Mouse (Mus musculus): ENCODE data around the gene Gm14325. TPM values are rescaled to one million over a fixed set of nuclear protein-coding genes. Genes with fewer than 3 reads are reported as not detected.
A peak's percentile ranks its signal among the peaks of the same experiment; 100 is the strongest.
"Not testable (repeated sequence)": the region's sequence is repeated elsewhere in the genome, so short reads cannot be mapped to it uniquely, and the experiment has no call there.

The Gm14325 gene
- 28.2 and 41.1 TPM in 2 replicates for polyA plus RNA-seq (2016; fragmentation: Nextera tagmentation; extraction: Ambion mirVana)

- not testable (repeated sequence) for H3K27me3 ChIP-seq (ENCODE audit: insufficient read depth, poor library complexity, severe bottlenecking); H3K4me1 ChIP-seq (replicated peaks); H3K36me3 ChIP-seq; H3K27ac ChIP-seq; H3K9me3 ChIP-seq
- H3K4me3 ChIP-seq: peak within 1 kb of the TSS; percentile 51
- 1% methylated on average over 19 of the region's 21 CpGs for WGBS
- DNase-seq (ENCODE audit: low spot score): peak; percentile 8
Observed at GRCm38 (mm10) chr2:177839901-177840663, at the start of gene Gm14325. Gm14325 (minus strand) TSS chr2:177840336.

- H3K4me1 ChIP-seq (replicated peaks); H3K27me3 ChIP-seq (ENCODE audit: insufficient read depth, poor library complexity, severe bottlenecking); H3K4me3 ChIP-seq; H3K27ac ChIP-seq; DNase-seq (ENCODE audit: low spot score); H3K36me3 ChIP-seq; H3K9me3 ChIP-seq: not testable (repeated sequence)
- WGBS: 90% methylated on average over 14 of the region's 14 CpGs
Observed at GRCm38 (mm10) chr2:177887743-177888142, 47.6 kb upstream of the Gm14325 start.

GRCm38 (mm10) chr2:177862254-177862653 is 22.1 kb upstream of the Gm14325 start:
- H3K27ac ChIP-seq; H3K4me1 ChIP-seq (replicated peaks); H3K36me3 ChIP-seq; DNase-seq (ENCODE audit: low spot score); H3K27me3 ChIP-seq (ENCODE audit: insufficient read depth, poor library complexity, severe bottlenecking); H3K4me3 ChIP-seq; H3K9me3 ChIP-seq: not testable (repeated sequence)
- 86% methylated on average over 2 of the region's 2 CpGs for WGBS

GRCm38 (mm10) chr2:177843666-177844065 is 3.5 kb upstream of the Gm14325 start:
- not testable (repeated sequence) for H3K36me3 ChIP-seq; H3K27ac ChIP-seq; H3K9me3 ChIP-seq; H3K4me1 ChIP-seq (replicated peaks); H3K27me3 ChIP-seq (ENCODE audit: insufficient read depth, poor library complexity, severe bottlenecking); DNase-seq (ENCODE audit: low spot score); H3K4me3 ChIP-seq
- 81% methylated on average over 1 of the region's 1 CpGs for WGBS

- not testable (repeated sequence) for H3K36me3 ChIP-seq; H3K9me3 ChIP-seq; H3K4me1 ChIP-seq (replicated peaks); H3K27me3 ChIP-seq (ENCODE audit: insufficient read depth, poor library complexity, severe bottlenecking); H3K4me3 ChIP-seq; H3K27ac ChIP-seq; DNase-seq (ENCODE audit: low spot score)
Observed at GRCm38 (mm10) chr2:177836756-177837155, 3.4 kb downstream of the Gm14325 start.

GRCm38 (mm10) chr2:177835733-177836536 is 4.2 kb downstream of the Gm14325 start:
- not testable (repeated sequence) for H3K36me3 ChIP-seq; H3K4me3 ChIP-seq; H3K4me1 ChIP-seq (replicated peaks); H3K9me3 ChIP-seq; H3K27me3 ChIP-seq (ENCODE audit: insufficient read depth, poor library complexity, severe bottlenecking); DNase-seq (ENCODE audit: low spot score); H3K27ac ChIP-seq
- 86% methylated on average over 5 of the region's 5 CpGs for WGBS

GRCm38 (mm10) chr2:177821952-177822351 is 18.2 kb downstream of the Gm14325 start:
- not testable (repeated sequence) for H3K27me3 ChIP-seq (ENCODE audit: insufficient read depth, poor library complexity, severe bottlenecking); H3K9me3 ChIP-seq; H3K4me3 ChIP-seq; DNase-seq (ENCODE audit: low spot score); H3K4me1 ChIP-seq (replicated peaks); H3K27ac ChIP-seq; H3K36me3 ChIP-seq
- WGBS: 69% methylated on average over 2 of the region's 5 CpGs

- WGBS: 80% methylated on average over 2 of the region's 2 CpGs
- H3K4me3 ChIP-seq; H3K36me3 ChIP-seq; H3K9me3 ChIP-seq; H3K27me3 ChIP-seq (ENCODE audit: insufficient read depth, poor library complexity, severe bottlenecking); H3K27ac ChIP-seq; DNase-seq (ENCODE audit: low spot score); H3K4me1 ChIP-seq (replicated peaks): not testable (repeated sequence)
Observed at GRCm38 (mm10) chr2:177806170-177806569, 34.0 kb downstream of the Gm14325 start.

GRCm38 (mm10) chr2:177787351-177787750 is 52.8 kb downstream of the Gm14325 start:
- not testable (repeated sequence) for DNase-seq (ENCODE audit: low spot score)
- 68% methylated on average over 1 of the region's 1 CpGs for WGBS

More at GRCm38 (mm10) chr2:177787351-177787750, 52.8 kb downstream of the Gm14325 start:
- H3K4me3 ChIP-seq; H3K27me3 ChIP-seq (ENCODE audit: insufficient read depth, poor library complexity, severe bottlenecking); H3K27ac ChIP-seq; H3K9me3 ChIP-seq; H3K4me1 ChIP-seq (replicated peaks); H3K36me3 ChIP-seq: not testable (repeated sequence)

Other genes starting within 250 kb of the Gm14325 start
- gene Gm14322, start 81.0 kb downstream of the Gm14325 start, polyA plus RNA-seq (2016; fragmentation: Nextera tagmentation; extraction: Ambion mirVana): 4.2 and 8.9 TPM in 2 replicates
- gene Gm14327, start 56.8 kb upstream of the Gm14325 start, polyA plus RNA-seq (2016; fragmentation: Nextera tagmentation; extraction: Ambion mirVana): 2.1 TPM in 2 replicates
- 0.73 TPM in 1 of 2 replicates, not detected in the other for gene Zfp972, start 85.3 kb upstream of the Gm14325 start, polyA plus RNA-seq (2016; fragmentation: Nextera tagmentation; extraction: Ambion mirVana)
- gene Gm14326, start 117.0 kb upstream of the Gm14325 start, polyA plus RNA-seq (2016; fragmentation: Nextera tagmentation; extraction: Ambion mirVana): 16.0 and 16.7 TPM in 2 replicates
- 10.6 and 14.6 TPM in 2 replicates for gene Zfp971, start 182.9 kb upstream of the Gm14325 start, polyA plus RNA-seq (2016; fragmentation: Nextera tagmentation; extraction: Ambion mirVana)
- gene Zfp931, start 238.1 kb upstream of the Gm14325 start, polyA plus RNA-seq (2016; fragmentation: Nextera tagmentation; extraction: Ambion mirVana): 12.6 and 17.3 TPM in 2 replicates